Mouse (Mus musculus) neural tube, embryonic 11.5 days (tissue): ENCODE measurements around the gene Got1. TPM values are rescaled to one million over a fixed set of nuclear protein-coding genes. Genes with fewer than 3 reads are reported as not detected.
A peak's percentile ranks its signal among the peaks of the same experiment; 100 is the strongest.

Experiments
- ATAC-seq: fragments of 200-750 bp; cut with Nextera tagmentation; 2 replicates; pipeline ENCODE4 v1.8.0; 2017; ENCODE audit warnings: moderate number of reproducible peaks, mild to moderate bottlenecking, moderate TSS enrichment, moderate library complexity; ENCODE audit not compliant: insufficient read depth, low FRiP score, low TSS enrichment
- DNase-seq: peaks from one replicate; pipeline ENCODE4 v3.0.0-alpha.2; 2015; ENCODE audit warnings: low spot score
- H3K27ac ChIP-seq: fragments of 300-500 bp; sonication (generic); 2 replicates; pipeline ENCODE4 v1.5.1; 2014; ENCODE audit warnings: low read depth, mild to moderate bottlenecking, low read length
- H3K27me3 ChIP-seq: fragments of 300-500 bp; sonication (generic); 2 replicates; pipeline ENCODE4 v1.6.1; 2014; ENCODE audit warnings: mild to moderate bottlenecking, low read length, mixed read lengths; ENCODE audit not compliant: control insufficient read depth, insufficient read depth
- H3K36me3 ChIP-seq: fragments of 300-500 bp; sonication (generic); 2 replicates; pipeline ENCODE4 v1.6.1; 2014; ENCODE audit warnings: mild to moderate bottlenecking, low read length, moderate library complexity, mixed read lengths; ENCODE audit not compliant: control insufficient read depth, insufficient read depth
- H3K4me1 ChIP-seq: fragments of 300-500 bp; sonication (generic); 2 replicates; pipeline ENCODE4 v1.6.1; 2014; ENCODE audit warnings: low read length, mixed read lengths; ENCODE audit not compliant: control insufficient read depth, insufficient read depth
- H3K4me2 ChIP-seq: fragments of 300-500 bp; sonication (generic); 2 replicates; pipeline ENCODE4 v1.6.1; 2014; ENCODE audit warnings: low read depth, mild to moderate bottlenecking, moderate library complexity
- H3K4me3 ChIP-seq: fragments of 300-500 bp; sonication (generic); 2 replicates; pipeline ENCODE4 v1.5.1; 2014; ENCODE audit warnings: low read depth, low read length
- H3K9ac ChIP-seq: fragments of 300-500 bp; sonication (generic); 2 replicates; pipeline ENCODE4 v1.6.1; 2014; ENCODE audit warnings: mild to moderate bottlenecking, low read length
- H3K9me3 ChIP-seq: fragments of 300-500 bp; sonication (generic); 2 replicates; pipeline ENCODE4 v1.6.1; 2016; ENCODE audit warnings: low read length; ENCODE audit not compliant: control insufficient read depth
- WGBS: fragments of 180-500 bp; shearing (Covaris S2); extraction: QIAGEN DNeasy Blood & Tissue Kit; methylation state at CpG from one replicate; pipeline ENCODE4 v1.1.7; 2014; 5-methylcytosine and 5-hydroxymethylcytosine counted together
- polyA plus RNA-seq: library from polyadenylated mRNA; unstranded; fragments of >200 nt; fragmentation: Nextera tagmentation; extraction: Ambion mirVana; gene quantifications from 2 replicates; pipeline ENCODE4 v1.2.1, GENCODE M21; 2014

The Got1 gene
- polyA plus RNA-seq, 1 experiment from 2014 or later = 57.7 TPM

DNA sequence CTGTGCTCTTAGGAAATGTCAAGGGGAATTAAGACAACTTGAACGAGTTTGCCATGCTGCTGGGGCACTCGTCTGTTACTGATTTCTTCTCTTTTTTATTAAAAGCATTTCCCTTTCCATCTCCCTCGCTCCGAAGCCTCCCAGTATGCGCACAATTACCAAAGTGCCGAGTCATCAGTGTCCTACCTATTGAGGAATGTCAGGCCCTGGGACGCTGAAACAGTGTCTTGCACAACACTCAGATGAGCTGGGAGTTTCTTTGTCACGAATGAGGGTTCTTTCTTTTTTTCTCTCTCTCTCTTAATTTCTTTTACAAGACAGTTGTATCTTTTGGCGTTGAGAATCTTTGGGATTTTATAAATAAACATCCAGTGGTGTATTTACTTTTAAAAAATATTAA lies 43.9 kb downstream of the Got1 start:
- Histone ChIP-seq H3K4me2 (no peak overlapping the region), H3K36me3 (no peaks in the 10 kb centered on the region), H3K9ac (no peak overlapping the region), H3K4me3 (no peak overlapping the region), H3K27me3 (no peaks in the 10 kb centered on the region), H3K27ac (no peak overlapping the region), H3K4me1 (no peaks in the 10 kb centered on the region), H3K9me3 (no peaks in the 10 kb centered on the region)
- ATAC-seq = no peak
- no peak for DNase-seq
- WGBS = 79% methylated on average over 9 of the region's 9 CpGs

DNA sequence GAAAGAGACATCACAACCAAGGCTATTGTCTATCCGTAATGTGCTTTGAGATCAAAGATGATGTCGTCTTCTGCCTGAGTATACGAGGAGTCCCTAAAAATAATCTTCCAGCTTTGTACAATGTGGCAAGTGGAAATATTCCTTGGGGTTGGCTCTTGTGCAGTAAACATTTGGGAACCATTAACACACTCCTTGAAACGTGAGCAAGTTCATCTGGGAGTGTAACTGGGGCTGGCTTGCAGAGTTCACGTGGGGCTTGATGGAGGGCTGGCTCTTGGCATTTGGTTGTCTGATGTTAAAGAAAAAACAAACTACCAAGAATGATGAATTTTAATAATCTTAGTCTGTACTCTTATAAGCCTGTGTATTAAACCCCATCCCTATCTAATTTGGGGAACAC lies 45.0 kb downstream of the Got1 start:
- DNase-seq = no peak
- no peak for ATAC-seq
- no peaks in the 10 kb centered on the region for H3K4me1 ChIP-seq
- no peaks in the 10 kb centered on the region for H3K27me3 ChIP-seq
- H3K36me3 ChIP-seq = no peaks in the 10 kb centered on the region
- no peak overlapping the region for H3K27ac ChIP-seq
- 86% methylated on average over 5 of the region's 5 CpGs for WGBS
- no peak overlapping the region for H3K4me3 ChIP-seq
- H3K4me2 ChIP-seq = no peak overlapping the region
- no peak overlapping the region for H3K9ac ChIP-seq
- H3K9me3 ChIP-seq = no peaks in the 10 kb centered on the region

DNA sequence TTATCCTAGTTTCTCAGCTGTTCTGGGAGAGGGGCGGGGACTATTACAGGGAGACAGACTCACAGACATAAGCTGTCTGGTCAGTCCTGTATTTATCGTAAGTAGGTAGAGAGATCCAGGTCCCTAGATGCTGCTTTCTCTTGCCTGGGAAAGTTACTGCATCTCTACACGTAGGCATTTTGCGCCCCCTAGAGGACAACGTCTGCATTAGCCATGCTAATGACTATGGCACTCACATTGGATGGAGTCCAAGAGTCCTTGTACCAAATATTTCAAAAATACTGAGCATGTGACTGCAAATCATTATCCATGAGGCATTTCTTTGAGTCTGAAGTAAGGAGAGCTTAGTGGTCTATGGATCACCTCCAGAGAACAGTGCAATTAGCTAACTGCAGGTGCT lies 45.5 kb downstream of the Got1 start:
- H3K36me3 ChIP-seq = no peaks in the 10 kb centered on the region
- no peaks in the 10 kb centered on the region for H3K4me1 ChIP-seq
- WGBS = 22% methylated on average over 5 of the region's 5 CpGs
- no peaks in the 10 kb centered on the region for H3K27me3 ChIP-seq
- no peaks in the 10 kb centered on the region for H3K9me3 ChIP-seq
- ATAC-seq = no peak
- no peak overlapping the region for H3K9ac ChIP-seq
- DNase-seq = peak; percentile 57
- no peak overlapping the region for H3K4me2 ChIP-seq
- H3K27ac ChIP-seq = no peak overlapping the region
- H3K4me3 ChIP-seq = no peak overlapping the region

DNA sequence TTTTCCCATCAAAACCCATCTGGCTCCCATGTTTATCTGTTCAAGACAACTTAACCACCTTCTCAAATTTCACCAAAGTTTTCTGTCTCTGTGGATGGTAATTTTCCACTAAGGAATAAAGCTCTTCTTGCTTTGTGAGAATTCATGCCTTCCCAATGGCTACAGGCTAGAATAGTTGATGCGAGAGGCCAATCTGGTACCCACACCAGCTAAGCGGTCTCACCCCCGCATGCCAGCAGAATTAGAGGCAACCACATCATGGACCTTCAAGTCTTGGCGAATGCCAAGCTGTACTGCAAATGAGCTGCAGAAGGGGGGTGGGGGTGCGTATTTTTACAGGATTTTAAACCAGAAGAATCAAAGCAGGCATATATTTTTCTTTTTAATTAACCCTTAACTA lies 47.0 kb downstream of the Got1 start:
- Histone ChIP-seq H3K4me1 (no peaks in the 10 kb centered on the region), H3K9me3 (no peaks in the 10 kb centered on the region), H3K36me3 (no peaks in the 10 kb centered on the region), H3K27me3 (no peaks in the 10 kb centered on the region), H3K27ac (no peak overlapping the region), H3K4me2 (no peak overlapping the region), H3K9ac (no peak overlapping the region), H3K4me3 (no peak overlapping the region)
- WGBS = 89% methylated on average over 5 of the region's 5 CpGs
- no peak for DNase-seq
- ATAC-seq = no peak

DNA sequence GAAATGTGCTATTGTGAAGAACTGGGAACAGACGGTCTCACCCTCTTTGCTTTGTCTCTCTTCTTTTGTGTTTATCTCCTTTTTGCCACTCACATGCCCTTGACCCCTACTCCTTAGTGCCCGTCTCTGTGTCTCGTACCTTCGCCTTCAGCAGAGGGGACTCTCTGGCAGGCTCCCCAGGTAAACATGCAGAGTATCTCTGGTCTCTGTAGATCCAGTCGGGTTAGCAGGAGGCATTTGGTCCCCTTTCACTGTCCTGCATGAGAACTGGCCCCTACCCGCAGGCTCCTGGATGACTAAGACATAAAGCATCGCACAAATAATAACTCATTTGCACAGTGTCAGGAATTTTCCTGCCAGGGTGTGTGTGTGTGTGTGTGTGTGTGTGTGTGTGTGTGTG lies 48.3 kb downstream of the Got1 start:
- DNase-seq = no peak
- ATAC-seq = no peak
- no peak overlapping the region for H3K27ac ChIP-seq

DNA sequence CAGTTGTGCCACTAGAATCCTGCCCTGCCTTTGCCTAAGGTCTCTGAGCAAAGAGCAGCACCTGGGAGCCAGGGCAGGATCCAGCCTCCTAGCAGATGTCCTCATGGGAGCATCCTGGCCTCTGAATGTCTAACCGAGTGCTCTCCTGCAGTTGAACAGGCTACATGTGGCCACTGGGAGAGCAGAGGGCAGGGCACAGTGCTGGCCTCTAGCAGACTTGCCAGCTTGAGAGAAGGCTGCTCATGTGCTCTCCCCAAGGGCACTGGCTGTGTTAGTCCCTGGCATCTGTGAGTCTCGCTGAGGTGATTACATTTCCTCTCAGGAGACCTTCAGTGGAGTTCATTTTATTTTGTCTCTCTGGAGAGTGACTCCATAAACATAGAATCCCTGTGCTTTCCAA lies 48.8 kb downstream of the Got1 start:
- WGBS = 75% methylated on average over 2 of the region's 2 CpGs
- Histone ChIP-seq H3K27ac (no peak overlapping the region), H3K27me3 (no peaks in the 10 kb centered on the region), H3K36me3 (no peaks in the 10 kb centered on the region), H3K4me3 (no peak overlapping the region), H3K9ac (no peak overlapping the region), H3K9me3 (no peaks in the 10 kb centered on the region), H3K4me1 (no peaks in the 10 kb centered on the region), H3K4me2 (no peak overlapping the region)
- DNase-seq = no peak
- ATAC-seq = no peak

More for the DNA sequence above, 48.3 kb downstream of the Got1 start:
- H3K4me1 ChIP-seq = no peaks in the 10 kb centered on the region
- no peak overlapping the region for H3K4me2 ChIP-seq
- H3K4me3 ChIP-seq = no peak overlapping the region
- no peaks in the 10 kb centered on the region for H3K9me3 ChIP-seq
- H3K9ac ChIP-seq = no peak overlapping the region
- no peaks in the 10 kb centered on the region for H3K27me3 ChIP-seq
- no peaks in the 10 kb centered on the region for H3K36me3 ChIP-seq
- WGBS = 78% methylated on average over 7 of the region's 7 CpGs

DNA sequence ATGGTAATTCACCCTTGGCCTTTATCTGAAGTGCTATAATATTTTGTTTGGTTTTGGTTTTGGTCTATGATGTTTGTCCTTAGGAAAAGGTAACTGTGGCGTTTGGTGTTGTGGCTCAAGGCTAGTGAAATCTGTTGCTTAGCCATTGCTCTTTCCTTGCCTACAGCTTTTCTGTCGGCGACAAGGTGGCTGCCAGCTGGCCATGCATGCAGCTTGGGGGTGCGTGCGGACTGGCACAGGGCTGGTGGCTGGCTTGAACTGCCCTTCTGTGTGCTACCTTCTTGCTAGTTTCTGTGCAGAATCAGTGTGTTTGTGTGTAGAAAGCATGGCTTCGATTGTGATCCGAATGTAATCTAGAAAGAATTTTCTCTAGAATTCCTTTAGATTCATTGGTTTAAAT lies 51.6 kb downstream of the Got1 start:
- Histone ChIP-seq H3K27me3 (no peaks in the 10 kb centered on the region), H3K9ac (no peak overlapping the region), H3K4me3 (no peak overlapping the region), H3K4me1 (no peaks in the 10 kb centered on the region), H3K36me3 (no peaks in the 10 kb centered on the region), H3K9me3 (no peaks in the 10 kb centered on the region), H3K4me2 (no peak overlapping the region), H3K27ac (no peak overlapping the region)
- DNase-seq = no peak
- ATAC-seq = no peak
- 94% methylated on average over 7 of the region's 7 CpGs for WGBS

DNA sequence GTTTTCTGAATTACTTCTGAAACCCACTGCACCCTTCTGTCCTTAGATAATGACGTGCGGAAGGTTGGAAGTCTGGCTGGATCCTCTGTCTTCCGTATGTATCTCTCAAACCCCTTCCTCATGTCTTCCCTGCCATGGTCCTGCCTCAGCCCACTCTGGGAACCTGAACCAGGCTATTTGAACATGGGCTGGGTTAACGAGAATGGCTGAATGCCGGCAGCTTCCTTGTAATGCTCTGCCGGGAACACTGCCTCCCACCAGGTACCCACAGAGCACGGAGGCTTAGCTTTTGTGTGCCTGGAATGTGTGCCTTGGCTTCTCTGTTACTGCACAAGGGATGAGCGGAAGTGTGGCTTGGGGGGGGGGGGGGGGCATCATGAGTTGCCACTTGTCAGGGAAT lies 52.1 kb downstream of the Got1 start:
- Histone ChIP-seq H3K4me3 (no peak overlapping the region), H3K9ac (no peak overlapping the region), H3K4me2 (no peak overlapping the region), H3K9me3 (no peaks in the 10 kb centered on the region), H3K27ac (no peak overlapping the region), H3K27me3 (no peaks in the 10 kb centered on the region), H3K4me1 (no peaks in the 10 kb centered on the region), H3K36me3 (no peaks in the 10 kb centered on the region)
- ATAC-seq = no peak
- DNase-seq = no peak
- WGBS = 81% methylated on average over 8 of the region's 8 CpGs

DNA sequence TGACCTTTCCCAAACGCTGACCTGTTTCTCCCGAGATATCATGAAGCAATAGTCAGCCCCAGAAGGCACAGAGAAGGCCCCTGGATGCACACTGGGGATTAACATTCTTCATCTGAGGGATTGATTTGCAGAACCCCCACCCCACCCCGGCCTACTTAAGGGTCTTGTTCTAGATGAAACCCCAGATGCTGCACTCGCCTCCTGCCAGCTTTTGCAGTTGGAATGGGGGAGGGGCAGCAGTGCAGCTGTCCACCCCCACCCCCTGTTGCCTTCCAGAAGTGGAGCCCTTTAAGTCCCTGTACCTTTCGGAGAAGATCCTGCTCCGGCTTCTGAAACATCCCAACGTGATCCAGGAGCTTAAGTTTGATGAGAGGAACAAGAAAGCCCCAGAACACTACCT lies 55.1 kb downstream of the Got1 start:
- 67% methylated on average over 7 of the region's 7 CpGs for WGBS
- Histone ChIP-seq H3K9ac (no peak overlapping the region), H3K27ac (no peak overlapping the region), H3K9me3 (no peaks in the 10 kb centered on the region), H3K4me2 (no peak overlapping the region), H3K4me1 (no peaks in the 10 kb centered on the region), H3K36me3 (no peaks in the 10 kb centered on the region), H3K27me3 (no peaks in the 10 kb centered on the region), H3K4me3 (no peak overlapping the region)
- ATAC-seq (no peak), DNase-seq (no peak)
